Mouse (Mus musculus) hindbrain, embryonic 14.5 days (tissue): ENCODE data around the gene Cyb5r1. TPM values are rescaled to one million over a fixed set of nuclear protein-coding genes. Genes with fewer than 3 reads are reported as not detected.

ENCODE experiments used
- ATAC-seq: fragments of 200-750 bp; cut with Nextera tagmentation; 2 replicates; pipeline ENCODE4 v1.8.0; 2017; ENCODE audit warnings: moderate number of reproducible peaks, mild to moderate bottlenecking, moderate TSS enrichment, moderate library complexity; ENCODE audit not compliant: low FRiP score
- DNase-seq: peaks from one replicate; pipeline ENCODE4 v3.0.0-alpha.2; 2015; ENCODE audit warnings: low spot score
- H3K27ac ChIP-seq: fragments of 300-500 bp; sonication (generic); 2 replicates; pipeline ENCODE4 v1.5.1; 2014; ENCODE audit warnings: mild to moderate bottlenecking, moderate library complexity
- H3K27me3 ChIP-seq: fragments of 300-500 bp; sonication (generic); 2 replicates; pipeline ENCODE4 v1.6.1; 2014; ENCODE audit warnings: mild to moderate bottlenecking, low read length, mixed read lengths; ENCODE audit not compliant: control insufficient read depth, insufficient read depth
- H3K36me3 ChIP-seq: fragments of 300-500 bp; sonication (generic); replicated peaks from 2 replicates; pipeline ENCODE4 v1.6.1; 2014; ENCODE audit not compliant: control insufficient read depth, insufficient read depth
- H3K4me1 ChIP-seq: fragments of 300-500 bp; sonication (generic); replicated peaks from 2 replicates; pipeline ENCODE4 v1.6.1; 2014; ENCODE audit warnings: antibody characterized with exemption, low read length, mixed read lengths; ENCODE audit not compliant: control insufficient read depth, insufficient read depth
- H3K4me2 ChIP-seq: fragments of 300-500 bp; sonication (generic); replicated peaks from 2 replicates; pipeline ENCODE4 v1.6.1; 2014; ENCODE audit warnings: mild to moderate bottlenecking, moderate library complexity
- H3K4me3 ChIP-seq: fragments of 300-500 bp; sonication (generic); replicated peaks from 2 replicates; pipeline ENCODE4 v1.5.1; 2014; ENCODE audit warnings: mild to moderate bottlenecking, low read length
- H3K9ac ChIP-seq: fragments of 300-500 bp; sonication (generic); 2 replicates; pipeline ENCODE4 v1.6.1; 2014
- H3K9me3 ChIP-seq: fragments of 300-500 bp; sonication (generic); 2 replicates; pipeline ENCODE4 v1.6.1; 2016; ENCODE audit warnings: low read length; ENCODE audit not compliant: control insufficient read depth
- WGBS: fragments of 180-500 bp; shearing (Covaris S2); extraction: QIAGEN DNeasy Blood & Tissue Kit; methylation state at CpG from one replicate; pipeline ENCODE4 v1.1.7; 2014; 5-methylcytosine and 5-hydroxymethylcytosine counted together
- polyA plus RNA-seq: library from polyadenylated mRNA; unstranded; fragments of >200 nt; fragmentation: Nextera tagmentation; extraction: Ambion mirVana; gene quantifications from 2 replicates; pipeline ENCODE4 v1.2.1, GENCODE M21; 2014

The Cyb5r1 gene
- 11.1 and 13.3 TPM in 2 replicates for polyA plus RNA-seq

DNA sequence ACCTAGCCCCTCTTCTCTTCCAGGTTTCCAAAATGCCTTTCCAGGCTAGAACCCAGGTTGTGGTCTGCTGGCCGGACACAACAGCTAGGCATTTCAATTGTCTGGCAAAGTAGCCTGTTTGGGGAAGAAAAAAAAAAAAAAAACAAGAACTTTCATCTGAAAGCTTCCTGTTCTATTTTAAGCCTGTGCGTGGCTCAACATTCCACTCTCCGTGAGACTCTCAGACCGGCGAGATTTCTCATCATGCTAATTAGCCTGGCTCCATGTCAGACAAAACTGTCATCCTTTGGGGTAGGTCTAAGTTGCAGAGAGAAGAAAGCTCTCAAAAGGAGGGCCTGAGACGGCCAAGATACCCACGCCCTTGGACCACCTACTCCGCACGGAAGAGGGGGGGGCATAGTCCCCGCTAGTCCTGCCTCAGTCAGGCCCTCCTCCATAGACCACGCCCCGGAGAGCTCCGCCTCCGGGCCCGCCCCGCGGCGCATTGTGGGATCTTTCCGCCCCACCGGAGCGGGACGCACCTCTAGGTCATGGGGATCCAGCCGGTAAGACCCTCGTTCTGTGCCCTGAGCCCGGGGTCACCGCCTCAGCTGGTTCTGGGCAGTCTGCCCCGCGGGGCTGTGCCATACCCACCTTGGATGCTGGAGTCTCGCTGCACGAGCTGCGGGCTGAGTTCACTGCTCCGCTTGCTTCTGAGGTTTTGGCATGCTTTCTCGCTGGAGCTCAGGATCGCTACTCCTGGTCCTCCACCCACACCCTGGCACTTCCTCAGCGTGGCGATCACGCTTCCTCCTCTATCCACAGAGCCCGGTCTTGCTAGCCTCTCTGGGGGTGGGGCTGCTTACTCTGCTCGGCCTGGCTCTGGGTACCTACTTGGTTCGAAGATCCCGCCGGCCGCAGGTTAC lies at the start of gene Cyb5r1:
TSS of gene Cyb5r1 (plus strand) at position 51 of the 905 bp plus-strand sequence.
- WGBS = 1% methylated on average over 41 of the region's 43 CpGs

DNA sequence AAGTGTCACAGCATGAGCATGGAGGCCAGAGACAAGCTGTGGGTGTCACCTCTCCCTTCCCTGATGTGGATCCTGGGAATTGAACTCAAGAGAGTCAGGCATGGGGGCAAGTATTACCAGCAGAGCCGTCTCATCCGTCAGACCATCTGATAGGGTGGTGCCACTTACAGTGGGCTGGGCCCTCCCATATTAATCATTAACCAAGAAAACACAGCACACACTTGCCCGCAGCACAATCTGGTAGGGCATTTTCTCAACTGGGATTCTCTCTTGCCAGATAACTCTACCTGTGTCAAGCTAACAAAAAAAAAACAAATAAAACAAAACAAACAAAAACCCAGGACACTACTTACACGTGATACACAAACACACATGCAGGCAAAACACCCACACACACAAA lies 47.9 kb upstream of the Cyb5r1 start:
- no peak overlapping the region for H3K4me3 ChIP-seq
- ATAC-seq (no peak), DNase-seq (no peak)
- H3K4me2 ChIP-seq = no peak overlapping the region
- H3K27me3 ChIP-seq = no peaks in the 10 kb centered on the region
- peaks cover 77% of the 10 kb centered on the region for H3K36me3 ChIP-seq
- no peak overlapping the region for H3K27ac ChIP-seq
- 75% methylated on average over 4 of the region's 4 CpGs for WGBS
- no peak overlapping the region for H3K9ac ChIP-seq
- H3K4me1 ChIP-seq = peaks cover 10% of the 10 kb centered on the region
- no peaks in the 10 kb centered on the region for H3K9me3 ChIP-seq

More for the DNA sequence above, at the start of gene Cyb5r1:
- peak within 1 kb of the TSS; percentile 58 for H3K4me3 ChIP-seq
- DNase-seq = peak; percentile 62
- no peaks in the 10 kb centered on the region for H3K27me3 ChIP-seq
- no peak within 1 kb of the TSS; the same call in 1 of the 2 replicates for H3K27ac ChIP-seq
- peak; percentile 92 for ATAC-seq
- H3K9ac ChIP-seq = peak within 1 kb of the TSS; percentile 69
- H3K4me2 ChIP-seq = peak within 1 kb of the TSS; percentile 83
- H3K36me3 ChIP-seq = peaks cover 6% of the 10 kb centered on the region; the same call in 1 of the 2 replicates
- 0 out of 2 replicates have a peak, but pooled peaks cover 4% of the 10 kb centered on the region for H3K4me1 ChIP-seq
- H3K9me3 ChIP-seq = no peaks in the 10 kb centered on the region

DNA sequence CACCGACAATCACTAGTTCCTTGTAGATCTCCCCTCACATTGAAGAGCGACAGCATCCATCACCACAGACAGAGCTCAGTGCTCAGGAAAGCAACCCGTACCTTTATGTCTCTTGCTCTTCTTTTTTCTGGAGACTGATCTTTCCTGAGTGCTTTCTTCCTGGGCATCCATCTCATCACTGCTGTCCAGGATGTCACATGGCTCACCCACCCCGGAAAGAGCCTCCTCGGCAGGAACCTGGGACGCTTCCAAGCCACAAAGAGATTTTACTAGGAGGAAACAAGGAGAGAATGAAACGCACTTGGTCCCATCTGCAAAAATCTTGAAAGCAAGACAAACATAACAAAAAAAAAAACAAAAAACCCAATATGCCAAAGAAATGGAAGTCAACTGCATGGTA lies 44.7 kb upstream of the Cyb5r1 start:
- ATAC-seq (no peak), DNase-seq (no peak)
- H3K27ac ChIP-seq = no peak overlapping the region
- peak overlapping the region; percentile 95 for H3K4me3 ChIP-seq
- peaks cover 15% of the 10 kb centered on the region for H3K4me1 ChIP-seq
- no peaks in the 10 kb centered on the region for H3K27me3 ChIP-seq
- WGBS = 77% methylated on average over 7 of the region's 7 CpGs
- peak overlapping the region; percentile 99 for H3K9ac ChIP-seq
- H3K9me3 ChIP-seq = no peaks in the 10 kb centered on the region
- peaks cover 46% of the 10 kb centered on the region for H3K36me3 ChIP-seq
- peak overlapping the region; percentile 88 for H3K4me2 ChIP-seq

DNA sequence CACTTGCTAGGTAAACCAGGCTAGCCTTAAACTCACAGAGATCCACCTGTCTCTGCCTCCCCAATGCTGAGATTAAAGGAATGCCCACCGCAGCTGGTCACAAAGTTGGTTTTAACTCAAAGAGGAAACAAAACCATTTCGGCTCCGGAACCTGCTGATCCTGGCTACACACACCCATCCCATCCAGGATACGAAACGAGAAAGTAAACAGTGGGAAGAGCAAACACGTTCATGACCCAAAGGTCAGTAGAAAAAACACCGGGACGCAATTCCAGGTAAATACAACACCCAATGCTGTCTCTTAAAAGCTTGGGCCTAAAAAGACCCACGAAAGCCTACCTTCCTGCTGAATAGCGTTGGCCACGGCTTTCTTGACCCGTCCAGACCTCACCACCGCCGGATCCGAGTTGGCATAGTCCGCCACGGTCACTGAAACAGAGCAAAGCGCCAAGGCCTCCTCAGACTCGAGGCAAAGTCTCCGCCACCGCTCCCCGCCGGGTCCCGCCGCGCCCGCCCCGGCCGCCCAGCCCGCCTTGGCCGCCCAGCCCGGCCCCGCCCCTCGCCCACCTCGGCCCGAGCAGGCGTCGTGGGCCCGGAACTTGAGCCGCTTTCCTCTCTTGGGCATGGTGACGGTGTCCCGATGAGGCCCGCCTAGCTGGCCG lies 44.0 kb upstream of the Cyb5r1 start:
- peaks cover 40% of the 10 kb centered on the region for H3K36me3 ChIP-seq
- DNase-seq = no peak
- peak overlapping the region; percentile 95 for H3K4me3 ChIP-seq
- H3K4me2 ChIP-seq = peak overlapping the region; percentile 88
- H3K9ac ChIP-seq = peak overlapping the region; percentile 99
- H3K27me3 ChIP-seq = no peaks in the 10 kb centered on the region
- H3K4me1 ChIP-seq = peaks cover 15% of the 10 kb centered on the region
- 2% methylated on average over 40 of the region's 44 CpGs for WGBS
- peak overlapping the region; percentile 85 for H3K27ac ChIP-seq
- H3K9me3 ChIP-seq = no peaks in the 10 kb centered on the region
- ATAC-seq = peak; percentile 81; the same call in 1 of the 2 replicates

DNA sequence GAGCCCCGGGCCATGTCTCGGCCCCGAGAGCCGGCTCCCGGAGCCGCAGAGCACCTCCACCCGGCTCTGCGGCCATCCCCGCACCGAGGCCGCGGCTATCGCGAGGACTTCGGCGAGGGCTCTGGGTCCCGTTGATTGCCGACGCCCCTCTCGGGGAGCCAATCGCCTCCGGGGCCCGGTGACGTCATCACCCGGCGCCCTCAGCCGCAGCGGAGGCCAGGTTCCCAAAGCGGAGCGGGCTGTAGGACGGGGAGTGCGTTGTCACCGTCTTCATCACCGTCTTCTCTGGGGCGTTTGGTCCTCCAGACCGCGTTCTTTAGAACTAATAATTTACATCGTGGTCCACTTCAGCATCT lies 43.5 kb upstream of the Cyb5r1 start, which contains the start of gene Tmem183a:
TSS of gene Tmem183a (minus strand) at position 123 of the 356 bp plus-strand sequence.
- WGBS = 0% methylated on average over 38 of the region's 38 CpGs

DNA sequence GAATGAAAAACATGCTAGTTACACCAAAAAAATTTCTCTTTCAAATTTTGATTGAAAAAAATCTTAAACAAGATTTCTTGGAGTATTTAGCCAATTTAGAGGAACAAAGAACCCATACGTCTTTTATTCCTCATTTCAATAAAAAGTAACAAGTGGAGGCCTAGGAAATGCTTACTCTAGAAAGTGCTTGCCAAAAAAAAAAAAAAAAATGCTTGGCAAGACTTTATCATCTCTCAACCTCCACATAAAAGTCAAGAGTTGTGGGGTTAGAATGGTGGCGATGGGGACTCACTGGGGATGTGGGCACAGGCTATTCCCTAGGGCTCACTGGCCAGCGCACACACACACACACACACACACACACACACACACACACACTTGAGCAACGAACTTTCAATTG lies 42.2 kb upstream of the Cyb5r1 start:
- Histone ChIP-seq H3K27me3 (no peaks in the 10 kb centered on the region), H3K36me3 (peaks cover 21% of the 10 kb centered on the region), H3K4me1 (peaks cover 15% of the 10 kb centered on the region), H3K4me2 (no peak overlapping the region), H3K9ac (no peak overlapping the region), H3K27ac (no peak overlapping the region), H3K4me3 (no peak overlapping the region), H3K9me3 (no peaks in the 10 kb centered on the region)
- ATAC-seq (no peak), DNase-seq (no peak)
- 84% methylated on average over 4 of the region's 4 CpGs for WGBS

More for the DNA sequence above, 43.5 kb upstream of the Cyb5r1 start, which contains the start of gene Tmem183a:
- DNase-seq (peak; percentile 96), ATAC-seq (peak; percentile 98)
- Histone ChIP-seq H3K4me1 (peaks cover 15% of the 10 kb centered on the region), H3K4me2 (peak within 1 kb of the TSS; percentile 88), H3K36me3 (peaks cover 35% of the 10 kb centered on the region), H3K9ac (peak within 1 kb of the TSS; percentile 99), H3K9me3 (no peaks in the 10 kb centered on the region), H3K27me3 (no peaks in the 10 kb centered on the region), H3K27ac (peak within 1 kb of the TSS; percentile 85), H3K4me3 (peak within 1 kb of the TSS; percentile 95)

DNA sequence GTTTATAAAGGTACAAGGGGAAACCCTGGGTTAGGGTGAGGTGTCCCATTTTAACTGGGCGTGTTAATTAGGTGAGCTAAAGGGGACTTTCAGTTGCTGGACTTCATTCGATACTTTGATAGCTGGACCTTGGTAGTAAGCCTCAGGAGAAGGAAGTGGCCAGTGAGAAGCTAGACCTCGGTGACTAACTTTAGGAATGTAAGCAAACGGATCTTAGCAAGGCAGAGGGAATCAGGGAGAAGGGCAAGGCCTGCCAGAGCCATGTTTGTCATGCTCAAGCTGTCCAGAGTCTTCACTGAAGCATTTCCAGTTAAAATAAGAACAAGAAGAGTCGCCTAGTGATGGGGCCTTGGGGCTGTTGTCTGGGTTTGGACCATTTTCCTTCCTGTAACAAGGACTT lies 39.9 kb upstream of the Cyb5r1 start:
- H3K4me1 ChIP-seq = peaks cover 13% of the 10 kb centered on the region
- H3K36me3 ChIP-seq = 0 out of 2 replicates have a peak, but pooled peaks cover under 1% of the 10 kb centered on the region
- ATAC-seq (no peak), DNase-seq (no peak)
- H3K9me3 ChIP-seq = no peaks in the 10 kb centered on the region
- H3K9ac ChIP-seq = no peak overlapping the region
- no peaks in the 10 kb centered on the region for H3K27me3 ChIP-seq
- no peak overlapping the region for H3K4me3 ChIP-seq
- no peak overlapping the region for H3K27ac ChIP-seq
- WGBS = 73% methylated on average over 5 of the region's 5 CpGs
- no peak overlapping the region for H3K4me2 ChIP-seq

DNA sequence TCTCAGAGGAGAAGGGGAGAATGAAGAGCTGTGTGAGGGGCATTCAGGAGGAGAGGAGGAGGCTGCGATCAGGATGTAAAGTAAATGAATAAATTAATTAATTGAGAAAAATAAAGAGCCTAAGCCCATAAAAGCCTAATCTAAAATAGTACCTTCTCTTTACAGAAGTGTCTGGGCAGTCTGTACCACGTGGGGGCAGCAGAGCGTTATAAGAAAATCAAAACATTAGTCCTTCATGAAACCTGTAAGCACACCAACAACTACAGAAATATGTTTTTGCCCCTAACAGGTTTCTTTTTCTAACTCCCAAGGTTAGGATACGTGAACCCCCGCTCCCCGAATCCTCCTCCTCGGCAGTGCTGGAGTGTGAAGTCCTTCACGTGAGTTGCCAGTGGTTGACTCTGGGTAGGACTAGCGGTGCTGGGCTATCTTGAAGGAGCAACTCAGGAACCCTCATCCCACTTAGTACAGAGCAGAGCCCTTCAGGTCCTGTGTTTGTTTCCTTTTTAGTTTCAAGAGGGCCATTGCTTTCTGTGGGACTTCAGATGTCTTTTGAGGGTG lies 36.5 kb upstream of the Cyb5r1 start:
- WGBS = 53% methylated on average over 9 of the region's 9 CpGs
- no peak overlapping the region for H3K4me2 ChIP-seq
- no peaks in the 10 kb centered on the region for H3K36me3 ChIP-seq

DNA sequence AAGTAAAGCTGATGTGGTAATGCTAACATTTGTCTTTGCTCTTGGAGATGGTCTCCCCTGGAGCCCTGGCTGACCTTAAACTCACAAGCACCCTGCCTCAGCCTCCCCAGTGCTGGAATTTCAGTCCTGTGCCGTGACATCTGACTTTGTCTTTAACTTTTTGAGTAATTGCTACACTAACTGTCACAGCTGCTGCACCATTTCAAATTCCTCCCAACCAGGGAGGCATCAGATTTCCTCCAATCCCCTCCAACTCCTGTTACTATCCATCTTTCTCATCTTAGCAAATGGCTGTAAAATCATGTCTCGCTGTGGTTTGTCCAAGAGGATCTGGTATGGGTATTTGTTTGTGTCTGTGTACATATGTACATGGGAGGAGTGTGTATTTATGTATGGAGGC lies 31.2 kb upstream of the Cyb5r1 start:
- Histone ChIP-seq H3K9me3 (no peaks in the 10 kb centered on the region), H3K27me3 (no peaks in the 10 kb centered on the region), H3K4me2 (no peak overlapping the region), H3K36me3 (no peaks in the 10 kb centered on the region), H3K4me3 (no peak overlapping the region), H3K9ac (no peak overlapping the region), H3K27ac (no peak overlapping the region), H3K4me1 (no peaks in the 10 kb centered on the region)
- ATAC-seq (no peak), DNase-seq (no peak)
- WGBS = 77% methylated on average over 2 of the region's 2 CpGs

More for the DNA sequence above, 36.5 kb upstream of the Cyb5r1 start:
- Histone ChIP-seq H3K27me3 (no peaks in the 10 kb centered on the region), H3K9me3 (no peaks in the 10 kb centered on the region), H3K4me3 (no peak overlapping the region), H3K4me1 (no peaks in the 10 kb centered on the region), H3K9ac (no peak overlapping the region), H3K27ac (no peak overlapping the region)
- no peak for ATAC-seq
- DNase-seq = peak; percentile 75
